Mouse (Mus musculus) activated CD4-positive, CD25-positive, alpha-beta regulatory T cell, adult 9 weeks (primary cell): ENCODE data around the gene Hist2h3c2. TPM values are rescaled to one million over a fixed set of nuclear protein-coding genes. Genes with fewer than 3 reads are reported as not detected.

Experiments used
- polyA plus RNA-seq: library from polyadenylated mRNA; unstranded; fragments of 100-300 nt; shearing (Covaris generic); gene quantifications from one replicate; pipeline ENCODE4 v1.2.1, GENCODE M21; 2017

Gene Hist2h3c2
- polyA plus RNA-seq: 0.53 TPM

DNA sequence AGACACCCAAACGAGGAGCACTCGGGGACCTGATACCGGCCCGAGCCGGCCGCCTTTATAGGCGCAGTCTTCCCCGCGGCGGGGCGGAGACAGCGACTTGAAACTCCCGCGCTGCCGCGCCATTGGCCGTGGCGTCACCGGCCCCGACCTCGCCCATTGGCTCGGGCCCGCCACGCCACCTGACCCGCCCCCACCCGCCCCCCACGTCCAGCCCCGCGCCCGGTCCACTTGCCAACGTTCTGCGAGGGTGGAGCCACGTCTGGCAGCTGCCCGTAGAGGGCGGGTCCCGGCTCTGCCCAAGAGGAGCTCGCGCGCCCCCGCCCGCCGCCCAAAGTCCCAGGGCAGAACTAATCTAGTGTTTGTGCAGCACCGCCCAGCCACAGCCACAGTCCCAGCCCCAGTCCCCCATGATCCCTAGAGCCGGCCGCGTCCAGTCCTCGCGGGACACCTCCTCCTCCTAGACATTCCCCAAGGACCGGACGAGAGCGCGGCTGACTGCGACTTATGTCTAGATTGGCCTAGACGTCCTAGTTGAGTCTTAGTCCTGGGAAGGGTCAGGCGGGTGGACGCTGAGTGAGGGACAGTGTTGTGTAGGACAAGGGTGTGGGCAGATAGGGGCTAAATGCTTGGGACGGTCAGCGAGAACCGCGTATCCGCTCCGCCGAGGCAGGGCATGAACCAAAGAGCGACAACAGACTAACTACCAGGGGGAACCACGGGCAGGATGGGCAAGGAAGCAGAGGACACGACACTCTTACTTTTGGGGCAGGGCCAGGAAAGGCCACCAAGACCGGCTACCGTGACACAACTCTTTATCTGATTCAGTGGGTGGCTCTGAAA, at the start of gene Hist2h3c2:
TSS of gene Hist2h3c2 (minus strand) at position 174 of the 840 bp plus-strand sequence.

DNA sequence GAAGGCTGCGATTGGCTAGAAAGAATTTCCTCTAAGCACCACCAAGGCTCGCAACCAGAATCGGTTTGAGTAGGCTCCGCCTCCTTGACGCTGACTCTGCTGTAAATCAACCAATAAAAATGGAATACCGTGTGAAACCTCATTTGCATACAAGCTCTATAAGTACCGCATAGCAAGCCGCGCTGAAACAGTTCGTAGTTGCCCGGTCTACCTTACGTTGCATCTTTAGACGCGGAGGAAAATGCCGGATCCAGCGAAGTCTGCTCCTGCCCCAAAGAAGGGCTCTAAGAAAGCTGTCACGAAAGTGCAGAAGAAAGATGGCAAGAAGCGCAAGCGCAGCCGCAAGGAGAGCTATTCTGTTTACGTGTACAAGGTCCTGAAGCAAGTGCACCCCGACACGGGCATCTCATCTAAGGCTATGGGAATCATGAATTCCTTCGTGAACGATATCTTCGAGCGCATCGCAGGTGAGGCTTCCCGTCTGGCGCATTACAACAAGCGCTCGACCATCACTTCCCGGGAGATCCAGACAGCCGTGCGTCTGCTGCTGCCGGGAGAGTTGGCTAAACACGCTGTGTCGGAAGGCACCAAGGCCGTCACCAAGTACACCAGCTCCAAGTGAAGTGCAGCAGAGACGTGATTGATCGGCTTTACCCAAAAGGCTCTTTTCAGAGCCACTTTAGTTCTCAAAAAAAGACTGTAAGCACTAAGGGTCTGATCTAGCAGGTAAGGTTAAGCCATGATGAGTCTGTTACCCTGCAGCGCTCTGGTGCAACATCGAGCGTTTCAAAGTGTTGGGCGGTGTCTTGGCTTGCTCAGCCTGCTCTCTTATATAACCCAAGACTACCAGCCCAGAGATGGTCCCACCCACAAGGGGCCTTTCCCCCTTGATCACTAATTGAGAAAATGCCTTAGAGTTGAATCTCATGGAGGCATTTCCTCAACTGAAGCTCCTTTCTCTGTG, 30.9 kb upstream of the Hist2h3c2 start, which contains the start of gene Hist2h2bb:
TSS of gene Hist2h2bb (plus strand) at position 242 of the 964 bp plus-strand sequence.

DNA sequence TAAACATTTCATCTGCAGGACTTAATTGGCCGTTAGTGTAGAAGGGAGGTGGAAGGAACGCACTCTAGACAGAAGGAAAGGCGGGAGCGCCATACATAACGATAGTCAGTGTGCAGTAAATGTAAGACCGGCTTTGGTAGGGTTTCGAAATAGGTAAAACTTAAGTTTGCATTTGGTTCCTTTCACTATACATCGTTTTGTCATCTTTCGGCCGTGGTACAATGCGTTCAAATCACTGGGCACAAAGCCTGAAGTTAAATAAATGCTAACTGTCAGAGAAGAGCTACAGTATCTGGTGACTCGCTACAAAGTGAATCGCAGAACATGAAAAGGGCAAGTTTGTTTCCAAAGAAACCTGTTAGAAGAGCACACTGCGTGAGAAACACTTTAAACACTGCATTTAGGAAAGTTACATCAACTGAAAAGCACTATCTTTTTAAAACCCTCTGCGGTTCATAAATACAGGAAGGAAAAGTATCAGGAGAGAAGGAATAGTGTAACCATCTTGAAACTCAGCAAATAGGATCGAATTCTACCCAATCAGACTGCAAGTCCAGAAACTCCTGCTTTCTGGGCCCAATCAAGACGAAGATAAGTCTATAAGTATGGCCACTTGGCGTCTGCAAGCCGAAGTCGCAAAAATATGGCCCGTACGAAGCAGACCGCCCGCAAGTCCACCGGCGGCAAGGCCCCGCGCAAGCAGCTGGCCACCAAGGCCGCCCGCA, 29.3 kb upstream of the Hist2h3c2 start, which contains the start of gene Hist2h3b:
TSS of gene Hist2h3b (plus strand) at position 604 of the 725 bp plus-strand sequence.

DNA sequence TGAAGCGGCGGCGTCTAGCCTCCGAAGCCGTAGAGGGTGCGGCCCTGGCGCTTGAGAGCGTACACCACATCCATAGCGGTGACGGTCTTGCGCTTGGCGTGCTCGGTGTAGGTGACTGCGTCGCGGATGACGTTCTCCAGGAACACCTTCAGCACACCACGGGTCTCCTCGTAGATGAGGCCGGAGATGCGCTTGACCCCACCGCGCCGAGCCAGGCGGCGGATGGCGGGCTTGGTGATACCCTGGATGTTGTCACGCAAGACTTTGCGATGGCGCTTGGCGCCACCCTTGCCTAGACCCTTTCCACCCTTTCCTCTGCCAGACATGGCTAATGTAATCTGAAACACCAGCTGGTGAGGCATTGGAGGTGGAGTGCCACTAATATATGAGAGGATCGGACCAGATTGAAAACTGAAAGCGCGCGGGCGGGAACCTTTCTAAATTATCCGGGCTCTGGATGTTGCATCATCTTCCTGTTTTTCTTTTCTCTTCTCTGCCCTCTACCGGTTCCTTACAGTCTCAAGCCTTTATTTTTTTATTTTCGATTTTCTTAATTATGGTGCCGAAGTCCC, 24.1 kb upstream of the Hist2h3c2 start, which contains the start of gene Hist2h4:
TSS of gene Hist2h4 (minus strand) at position 333 of the 572 bp plus-strand sequence.

DNA sequence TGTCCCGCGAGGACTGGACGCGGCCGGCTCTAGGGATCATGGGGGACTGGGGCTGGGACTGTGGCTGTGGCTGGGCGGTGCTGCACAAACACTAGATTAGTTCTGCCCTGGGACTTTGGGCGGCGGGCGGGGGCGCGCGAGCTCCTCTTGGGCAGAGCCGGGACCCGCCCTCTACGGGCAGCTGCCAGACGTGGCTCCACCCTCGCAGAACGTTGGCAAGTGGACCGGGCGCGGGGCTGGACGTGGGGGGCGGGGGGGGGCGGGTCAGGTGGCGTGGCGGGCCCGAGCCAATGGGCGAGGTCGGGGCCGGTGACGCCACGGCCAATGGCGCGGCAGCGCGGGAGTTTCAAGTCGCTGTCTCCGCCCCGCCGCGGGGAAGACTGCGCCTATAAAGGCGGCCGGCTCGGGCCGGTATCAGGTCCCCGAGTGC, 7.5 kb upstream of the Hist2h3c2 start, which contains the start of gene Hist2h3c1:
TSS of gene Hist2h3c1 (plus strand) at position 259 of the 430 bp plus-strand sequence.

DNA sequence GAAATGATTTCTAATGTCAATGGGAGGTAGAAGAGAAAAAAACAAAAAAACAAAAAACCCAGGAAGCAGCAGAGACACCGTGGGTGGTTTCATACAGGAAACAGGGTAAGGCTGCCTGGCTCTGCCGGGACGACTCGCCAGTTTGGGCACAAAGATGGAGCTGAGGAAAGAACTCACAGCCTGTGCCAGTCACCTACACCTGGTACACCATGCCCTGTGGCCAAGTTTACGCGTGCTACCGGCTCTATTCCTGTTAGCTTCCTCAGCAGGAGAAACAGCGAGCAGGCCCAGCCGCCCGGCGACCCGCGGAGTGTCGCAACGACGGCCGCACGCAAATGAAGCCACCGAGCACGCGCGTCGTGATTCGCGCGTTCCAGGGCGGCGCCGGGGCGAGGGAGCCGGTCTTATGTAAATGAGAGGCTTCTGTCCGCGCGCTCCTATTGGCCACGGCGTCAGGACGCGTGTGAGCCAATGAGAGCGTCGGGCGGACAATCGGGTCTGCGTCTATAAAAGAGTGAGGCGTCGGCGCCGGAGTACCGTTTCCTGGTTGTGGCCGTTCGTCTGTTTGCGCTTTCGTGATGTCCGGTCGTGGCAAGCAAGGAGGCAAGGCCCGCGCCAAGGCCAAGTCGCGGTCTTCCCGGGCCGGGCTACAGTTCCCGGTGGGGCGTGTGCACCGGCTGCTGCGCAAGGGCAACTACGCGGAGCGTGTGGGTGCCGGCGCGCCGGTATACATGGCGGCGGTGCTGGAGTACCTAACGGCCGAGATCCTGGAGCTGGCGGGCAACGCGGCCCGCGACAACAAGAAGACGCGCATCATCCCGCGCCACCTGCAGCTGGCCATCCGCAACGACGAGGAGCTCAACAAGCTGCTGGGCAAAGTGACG, 6.3 kb upstream of the Hist2h3c2 start, which contains the start of gene Hist2h2aa1:
TSS of gene Hist2h2aa1 (plus strand) at position 495 of the 884 bp plus-strand sequence.

DNA sequence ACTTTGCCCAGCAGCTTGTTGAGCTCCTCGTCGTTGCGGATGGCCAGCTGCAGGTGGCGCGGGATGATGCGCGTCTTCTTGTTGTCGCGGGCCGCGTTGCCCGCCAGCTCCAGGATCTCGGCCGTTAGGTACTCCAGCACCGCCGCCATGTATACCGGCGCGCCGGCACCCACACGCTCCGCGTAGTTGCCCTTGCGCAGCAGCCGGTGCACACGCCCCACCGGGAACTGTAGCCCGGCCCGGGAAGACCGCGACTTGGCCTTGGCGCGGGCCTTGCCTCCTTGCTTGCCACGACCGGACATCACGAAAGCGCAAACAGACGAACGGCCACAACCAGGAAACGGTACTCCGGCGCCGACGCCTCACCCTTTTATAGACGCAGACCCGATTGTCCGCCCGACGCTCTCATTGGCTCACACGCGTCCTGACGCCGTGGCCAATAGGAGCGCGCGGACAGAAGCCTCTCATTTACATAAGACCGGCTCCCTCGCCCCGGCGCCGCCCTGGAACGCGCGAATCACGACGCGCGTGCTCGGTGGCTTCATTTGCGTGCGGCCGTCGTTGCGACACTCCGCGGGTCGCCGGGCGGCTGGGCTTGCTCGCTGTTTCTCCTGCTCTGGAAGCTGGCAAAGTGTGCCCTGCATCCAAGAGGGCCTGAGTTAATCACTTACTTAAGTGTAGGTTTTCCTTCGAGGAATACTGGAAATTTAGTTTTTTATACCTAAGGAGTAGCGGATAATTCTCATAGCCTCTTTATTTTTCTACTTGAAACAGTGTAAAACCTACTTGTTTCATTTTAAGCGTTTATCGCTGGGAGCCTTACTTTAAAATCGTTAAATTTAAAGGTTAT, 1.2 kb upstream of the Hist2h3c2 start, which contains the start of gene Hist2h2aa2:
TSS of gene Hist2h2aa2 (minus strand) at position 328 of the 850 bp plus-strand sequence.

DNA sequence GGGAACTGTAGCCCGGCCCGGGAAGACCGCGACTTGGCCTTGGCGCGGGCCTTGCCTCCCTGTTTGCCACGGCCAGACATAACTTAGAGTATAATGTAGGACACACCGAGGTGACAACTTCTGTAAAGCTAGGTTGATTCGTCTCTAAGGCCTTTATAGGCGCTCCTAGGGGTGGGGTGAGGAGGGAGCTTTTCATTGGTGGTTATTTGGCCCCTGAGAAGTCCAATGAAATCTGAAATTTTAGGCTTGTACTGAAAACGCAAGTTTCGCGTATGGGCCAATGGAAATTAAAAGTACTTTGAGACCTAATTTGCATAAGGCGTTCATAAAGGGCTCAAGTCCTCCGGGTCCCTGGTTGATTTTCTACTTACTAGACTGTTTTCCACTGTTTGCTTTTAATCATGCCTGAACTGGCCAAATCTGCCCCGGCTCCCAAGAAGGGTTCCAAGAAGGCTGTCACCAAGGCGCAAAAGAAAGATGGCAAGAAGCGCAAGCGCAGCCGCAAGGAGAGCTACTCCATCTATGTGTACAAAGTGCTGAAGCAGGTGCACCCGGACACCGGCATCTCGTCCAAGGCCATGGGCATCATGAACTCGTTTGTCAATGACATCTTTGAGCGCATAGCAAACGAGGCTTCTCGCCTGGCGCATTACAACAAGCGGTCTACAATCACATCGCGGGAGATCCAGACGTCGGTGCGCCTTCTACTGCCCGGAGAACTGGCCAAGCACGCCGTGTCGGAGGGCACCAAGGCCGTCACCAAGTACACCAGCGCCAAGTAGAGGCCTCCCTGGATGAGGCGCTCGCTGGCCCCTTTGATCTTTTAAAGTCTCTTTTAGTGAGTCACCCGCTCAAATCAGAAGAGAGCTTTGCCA, 17.9 kb downstream of the Hist2h3c2 start, which contains the start of the genes Hist2h2ac and Hist2h2be:
TSS of gene Hist2h2ac (minus strand) at position 116 of the 875 bp plus-strand sequence.
TSS of gene Hist2h2be (plus strand) at position 355 of the 875 bp plus-strand sequence.

DNA sequence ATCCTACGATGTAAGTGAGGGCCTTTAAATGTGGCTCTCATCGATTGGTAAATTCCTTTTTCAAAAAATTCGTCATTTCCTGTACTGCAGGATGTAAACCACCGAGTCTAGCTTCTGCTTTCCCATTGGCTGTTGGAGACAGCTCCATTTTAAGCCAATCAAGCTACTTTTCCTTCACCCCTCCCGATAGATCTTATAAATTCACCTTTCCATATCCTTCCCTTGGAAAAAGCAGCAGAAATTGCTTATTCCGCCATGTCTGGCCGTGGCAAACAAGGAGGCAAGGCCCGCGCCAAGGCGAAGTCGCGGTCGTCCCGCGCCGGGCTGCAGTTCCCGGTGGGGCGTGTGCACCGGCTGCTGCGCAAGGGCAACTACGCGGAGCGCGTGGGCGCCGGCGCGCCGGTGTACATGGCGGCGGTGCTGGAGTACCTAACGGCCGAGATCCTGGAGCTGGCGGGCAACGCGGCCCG, 19.2 kb downstream of the Hist2h3c2 start, which contains the start of the genes Bola1 and Hist2h2ab:
TSS of gene Bola1 (minus strand) at position 49 of the 470 bp plus-strand sequence.
TSS of gene Hist2h2ab (plus strand) at position 205 of the 470 bp plus-strand sequence.

Other genes starting within 250 kb of the Hist2h3c2 start
- 7.5 TPM for gene Plekho1, start 243.1 kb downstream of the Hist2h3c2 start, polyA plus RNA-seq
- 28.0 TPM for gene Vps45, start 180.7 kb downstream of the Hist2h3c2 start, polyA plus RNA-seq
- gene Otud7b, start 134.6 kb downstream of the Hist2h3c2 start, polyA plus RNA-seq: 27.2 TPM
- gene Mtmr11, start 77.1 kb downstream of the Hist2h3c2 start, polyA plus RNA-seq: 2.9 TPM
- gene Sf3b4, start 66.8 kb downstream of the Hist2h3c2 start, polyA plus RNA-seq: 154 TPM
- gene Sv2a, start 58.0 kb downstream of the Hist2h3c2 start, polyA plus RNA-seq: 1.9 TPM
- 28.8 TPM for gene Bola1, start 19.4 kb downstream of the Hist2h3c2 start, polyA plus RNA-seq
- not detected for gene Hist2h2ab, start 19.3 kb downstream of the Hist2h3c2 start, polyA plus RNA-seq
- 7.6 TPM for gene Hist2h2ac, start 18.2 kb downstream of the Hist2h3c2 start, polyA plus RNA-seq
- 3.7 TPM for gene Hist2h2be, start 18.0 kb downstream of the Hist2h3c2 start, polyA plus RNA-seq
- 45.7 TPM for gene Hist2h2aa2, start 1.1 kb upstream of the Hist2h3c2 start, polyA plus RNA-seq
- gene Hist2h2aa1, start 6.4 kb upstream of the Hist2h3c2 start, polyA plus RNA-seq: 0.62 TPM
- not detected for gene Hist2h3c1, start 7.6 kb upstream of the Hist2h3c2 start, polyA plus RNA-seq
- gene Hist2h4, start 24.2 kb upstream of the Hist2h3c2 start, polyA plus RNA-seq: 4.1 TPM
- gene Hist2h3b, start 29.5 kb upstream of the Hist2h3c2 start, polyA plus RNA-seq: not detected
- gene Hist2h2bb, start 30.6 kb upstream of the Hist2h3c2 start, polyA plus RNA-seq: 6.5 TPM
- 0.17 TPM for gene Fcgr1, start 54.8 kb upstream of the Hist2h3c2 start, polyA plus RNA-seq
- not detected for gene BC107364, start 213.2 kb upstream of the Hist2h3c2 start, polyA plus RNA-seq